Mouse (Mus musculus) forebrain, embryonic 12.5 days (tissue): Measurements from ENCODE around the gene Psmb9. TPM values are rescaled to one million over a fixed set of nuclear protein-coding genes. Genes with fewer than 3 reads are reported as not detected.
"Not testable (repeated sequence)": the region's sequence is repeated elsewhere in the genome, so short reads cannot be mapped to it uniquely, and the experiment has no call there.

ENCODE experiments used
- ATAC-seq: fragments of 200-750 bp; cut with Nextera tagmentation; 2 replicates; pipeline ENCODE4 v1.8.0; 2017; ENCODE audit warnings: moderate TSS enrichment; ENCODE audit not compliant: low FRiP score
- H3K27ac ChIP-seq: fragments of 300-500 bp; sonication (generic); 2 replicates; pipeline ENCODE4 v1.5.1; 2016; ENCODE audit warnings: mild to moderate bottlenecking
- H3K27me3 ChIP-seq: fragments of 300-500 bp; sonication (generic); 2 replicates; pipeline ENCODE4 v1.6.1; 2016; ENCODE audit warnings: mild to moderate bottlenecking
- H3K36me3 ChIP-seq: fragments of 300-500 bp; sonication (generic); replicated peaks from 2 replicates; pipeline ENCODE4 v1.6.1; 2016; ENCODE audit warnings: mild to moderate bottlenecking
- H3K4me1 ChIP-seq: fragments of 300-500 bp; sonication (generic); 2 replicates; pipeline ENCODE4 v1.6.1; 2016
- H3K4me2 ChIP-seq: fragments of 300-500 bp; sonication (generic); 2 replicates; pipeline ENCODE4 v1.6.1; 2016; ENCODE audit warnings: mild to moderate bottlenecking, moderate library complexity
- H3K4me3 ChIP-seq: fragments of 300-500 bp; sonication (generic); replicated peaks from 2 replicates; pipeline ENCODE4 v1.5.1; 2016; ENCODE audit warnings: mild to moderate bottlenecking
- H3K9ac ChIP-seq: fragments of 300-500 bp; sonication (generic); 2 replicates; pipeline ENCODE4 v1.6.1; 2016; ENCODE audit warnings: mild to moderate bottlenecking
- H3K9me3 ChIP-seq: fragments of 300-500 bp; sonication (generic); 2 replicates; pipeline ENCODE4 v1.6.1; 2016
- WGBS: fragments of 180-500 bp; shearing (Covaris S2); methylation state at CpG from one replicate; pipeline ENCODE4 v1.1.7; 2016; 5-methylcytosine and 5-hydroxymethylcytosine counted together
- polyA plus RNA-seq: library from polyadenylated mRNA; unstranded; fragments of >200 nt; fragmentation: Nextera tagmentation; extraction: Ambion mirVana; gene quantifications from 2 replicates; pipeline ENCODE4 v1.2.1, GENCODE M21; 2016

Gene Psmb9
- 0.78 and 1.1 TPM in 2 replicates for polyA plus RNA-seq

DNA sequence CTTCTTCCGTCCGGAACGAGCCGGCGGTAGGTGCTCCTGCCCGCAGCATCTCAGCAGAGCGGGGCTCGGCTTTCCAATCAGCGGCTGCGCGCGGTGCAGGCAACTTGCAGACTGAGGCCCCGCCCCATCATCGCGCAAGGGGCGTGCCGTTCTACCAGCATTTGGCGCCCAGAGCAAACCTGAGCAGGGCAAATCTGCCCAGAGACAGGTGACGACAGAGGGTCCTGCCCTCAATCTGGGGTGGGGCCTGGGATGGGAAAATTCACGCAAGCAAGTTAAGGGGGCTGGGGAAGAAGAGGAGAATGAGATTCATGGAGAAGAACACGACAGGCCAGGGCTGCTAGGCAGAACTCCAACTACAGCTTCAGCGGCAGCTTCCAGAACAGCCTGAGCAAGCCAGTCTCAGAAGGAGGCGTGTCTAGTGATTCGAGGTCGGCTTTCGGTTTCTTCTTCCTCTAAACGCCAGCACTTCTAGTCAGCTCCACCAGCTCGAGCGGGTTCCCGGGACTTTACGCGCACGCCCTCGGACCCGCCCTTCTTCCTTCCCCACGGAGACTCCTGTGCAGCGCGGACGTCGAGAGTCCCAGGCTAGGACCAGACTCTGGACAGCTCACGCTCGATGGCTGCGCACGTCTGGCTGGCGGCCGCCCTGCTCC is at the start of gene Psmb9, which contains the start of gene Tap1:
TSS of gene Psmb9 (minus strand) at position 504 of the 656 bp plus-strand sequence.
TSS of gene Tap1 (plus strand) at position 293 of the 656 bp plus-strand sequence.
- Histone ChIP-seq H3K4me1 (peaks cover 18% of the 10 kb centered on the region), H3K4me2 (peak within 1 kb of the TSS; percentile 76), H3K27ac (no peak within 1 kb of the TSS), H3K36me3 (no peaks in the 10 kb centered on the region), H3K27me3 (peaks cover 89% of the 10 kb centered on the region), H3K9me3 (no peaks in the 10 kb centered on the region), H3K9ac (peak within 1 kb of the TSS; percentile 44), H3K4me3 (peak within 1 kb of the TSS; percentile 45)
- peak; percentile 98 for ATAC-seq
- under 1% methylated on average over 46 of the region's 46 CpGs for WGBS

DNA sequence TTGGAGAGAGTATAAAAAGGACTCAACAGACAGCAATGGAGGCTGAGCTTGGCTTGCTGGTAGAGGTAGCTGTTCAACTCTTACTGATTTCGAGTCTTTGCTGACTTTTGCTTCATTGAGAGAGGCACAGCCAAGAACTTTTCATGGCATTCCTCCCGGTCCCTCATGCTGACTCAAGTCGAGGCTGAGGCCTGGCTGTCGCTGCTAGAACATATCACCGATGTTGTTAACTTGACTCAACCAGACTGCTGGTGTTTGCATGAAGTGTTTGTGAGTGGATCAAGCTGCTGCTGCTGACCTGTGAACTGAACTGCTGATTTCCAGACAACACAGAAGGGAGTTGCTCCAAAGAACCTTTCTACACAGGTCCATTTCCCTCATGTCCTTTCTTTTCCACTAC is 49.1 kb upstream of the Psmb9 start:
- 77% methylated on average over 5 of the region's 5 CpGs for WGBS
- no peak for ATAC-seq
- H3K4me3 ChIP-seq, result no peak overlapping the region
- H3K9ac ChIP-seq, result no peak overlapping the region
- no peak overlapping the region for H3K4me2 ChIP-seq
- no peaks in the 10 kb centered on the region for H3K36me3 ChIP-seq
- H3K27me3 ChIP-seq, result no peaks in the 10 kb centered on the region
- no peaks in the 10 kb centered on the region for H3K4me1 ChIP-seq
- no peaks in the 10 kb centered on the region for H3K9me3 ChIP-seq
- H3K27ac ChIP-seq, result no peak overlapping the region

DNA sequence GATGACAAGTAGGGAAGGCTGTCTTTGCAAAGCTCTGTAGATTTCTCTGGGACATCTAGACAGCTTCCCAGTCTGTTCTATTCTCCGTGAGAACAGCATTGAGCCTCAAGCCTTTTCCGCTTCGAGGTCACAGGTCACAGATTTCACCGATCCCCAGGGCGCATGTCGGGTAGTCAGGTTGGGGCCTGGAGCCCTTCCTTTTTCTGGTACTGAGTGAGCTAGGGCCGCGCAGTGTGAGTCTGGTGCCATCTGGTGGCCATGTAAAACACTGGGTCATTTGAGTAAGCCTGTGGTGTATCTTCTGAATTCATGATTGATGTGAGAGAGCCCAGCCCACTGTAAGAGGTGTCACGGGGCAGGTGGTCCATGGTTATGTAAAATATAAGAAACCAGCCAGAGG is 47.4 kb upstream of the Psmb9 start:
- Histone ChIP-seq H3K4me3 (no peak overlapping the region), H3K36me3 (no peaks in the 10 kb centered on the region), H3K4me1 (no peaks in the 10 kb centered on the region), H3K27ac (no peak overlapping the region), H3K27me3 (no peaks in the 10 kb centered on the region), H3K4me2 (no peak overlapping the region), H3K9me3 (no peaks in the 10 kb centered on the region), H3K9ac (no peak overlapping the region)
- ATAC-seq, result no peak
- WGBS, result 53% methylated on average over 9 of the region's 9 CpGs

DNA sequence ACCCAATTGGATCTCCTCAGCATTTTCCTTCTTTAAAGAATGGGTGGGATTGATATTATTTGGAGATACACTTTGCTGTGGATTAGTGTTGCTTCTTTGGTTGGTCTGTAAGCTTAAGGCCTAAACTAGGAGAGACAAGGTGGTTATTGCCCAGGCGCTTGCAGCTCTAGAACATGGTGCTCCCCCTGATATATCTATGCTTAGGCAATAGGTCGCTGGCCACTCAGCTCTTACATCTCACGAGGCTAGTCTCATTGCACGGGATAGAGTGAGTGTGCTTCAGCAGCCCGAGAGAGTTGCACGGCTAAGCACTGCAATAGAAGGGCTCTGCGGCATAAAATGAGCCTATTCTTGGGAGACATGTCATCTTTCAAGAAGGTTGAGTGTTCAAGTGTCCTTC is 44.5 kb upstream of the Psmb9 start:
- WGBS, result 84% methylated on average over 5 of the region's 7 CpGs
- not testable (repeated sequence) for H3K27ac ChIP-seq, H3K4me2 ChIP-seq, H3K36me3 ChIP-seq, H3K27me3 ChIP-seq, H3K4me3 ChIP-seq, ATAC-seq, H3K4me1 ChIP-seq, H3K9ac ChIP-seq, H3K9me3 ChIP-seq

DNA sequence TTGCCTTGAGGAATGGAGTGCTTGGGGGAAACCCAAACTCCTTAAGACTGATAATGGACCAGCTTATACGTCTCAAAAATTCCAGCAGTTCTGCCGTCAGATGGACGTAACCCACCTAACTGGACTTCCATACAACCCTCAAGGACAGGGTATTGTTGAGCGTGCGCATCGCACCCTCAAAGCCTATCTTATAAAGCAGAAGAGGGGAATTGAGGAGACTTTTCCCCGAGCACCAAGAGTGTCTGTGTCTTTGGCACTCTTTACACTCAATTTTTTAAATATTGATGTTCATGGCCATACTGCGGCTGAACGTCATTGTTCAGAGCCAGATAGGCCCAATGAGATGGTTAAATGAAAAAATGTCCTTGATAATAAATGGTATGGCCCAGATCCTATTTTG is 43.4 kb upstream of the Psmb9 start:
- H3K4me2 ChIP-seq, ATAC-seq, H3K9ac ChIP-seq, H3K27me3 ChIP-seq, H3K27ac ChIP-seq, H3K4me3 ChIP-seq, H3K36me3 ChIP-seq, H3K9me3 ChIP-seq, H3K4me1 ChIP-seq: not testable (repeated sequence)
- WGBS, result 94% methylated on average over 9 of the region's 9 CpGs

DNA sequence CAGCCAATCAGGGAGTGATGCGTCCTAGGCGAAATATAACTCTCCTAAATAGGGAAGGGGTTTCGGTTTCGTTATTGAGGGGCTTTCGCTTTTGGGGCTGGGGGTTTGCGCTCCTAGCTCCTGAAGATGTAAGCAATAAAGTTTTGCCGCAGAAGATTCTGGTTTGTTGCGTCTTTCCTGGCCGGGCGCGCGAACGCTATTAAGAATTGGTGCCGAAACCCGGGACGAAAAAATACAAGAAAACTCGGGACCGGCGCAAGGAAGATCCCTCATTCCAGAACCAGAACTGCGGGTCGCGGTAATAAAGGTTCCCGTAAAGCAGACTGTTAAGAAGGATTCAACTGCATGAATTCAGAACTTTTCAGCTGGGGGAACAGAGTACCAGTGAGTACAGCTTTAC is 38.3 kb upstream of the Psmb9 start:
- not testable (repeated sequence) for H3K27ac ChIP-seq, H3K4me1 ChIP-seq, H3K36me3 ChIP-seq, H3K27me3 ChIP-seq, H3K9me3 ChIP-seq, ATAC-seq, H3K9ac ChIP-seq, H3K4me3 ChIP-seq, H3K4me2 ChIP-seq
- WGBS, result 97% methylated on average over 16 of the region's 23 CpGs

DNA sequence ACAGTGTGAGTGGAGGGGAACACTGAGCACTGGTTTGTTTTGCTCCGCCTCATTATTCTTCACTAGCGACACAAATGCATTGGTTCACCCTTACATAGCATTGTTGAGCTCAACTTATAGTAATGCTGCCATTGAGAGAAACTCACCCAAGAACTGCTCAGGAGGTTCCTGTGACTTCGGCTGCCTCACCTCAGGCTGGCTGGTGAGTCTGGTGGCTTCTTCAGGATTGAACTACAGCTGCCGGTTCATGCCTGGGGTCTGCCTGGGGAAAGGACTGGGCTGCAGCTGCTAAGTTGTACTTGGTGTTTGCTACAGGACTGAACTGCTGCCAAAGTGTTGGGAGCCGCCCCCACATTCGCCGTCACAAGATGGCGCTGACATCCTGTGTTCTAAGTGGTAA is 37.9 kb upstream of the Psmb9 start:
- Histone ChIP-seq H3K36me3 (no peaks in the 10 kb centered on the region), H3K4me3 (no peak overlapping the region), H3K9me3 (peaks cover 5% of the 10 kb centered on the region; the same call in 1 of the 2 replicates), H3K9ac (no peak overlapping the region), H3K27me3 (no peaks in the 10 kb centered on the region), H3K4me1 (no peaks in the 10 kb centered on the region), H3K4me2 (no peak overlapping the region), H3K27ac (no peak overlapping the region)
- ATAC-seq, result no peak
- 97% methylated on average over 8 of the region's 8 CpGs for WGBS

DNA sequence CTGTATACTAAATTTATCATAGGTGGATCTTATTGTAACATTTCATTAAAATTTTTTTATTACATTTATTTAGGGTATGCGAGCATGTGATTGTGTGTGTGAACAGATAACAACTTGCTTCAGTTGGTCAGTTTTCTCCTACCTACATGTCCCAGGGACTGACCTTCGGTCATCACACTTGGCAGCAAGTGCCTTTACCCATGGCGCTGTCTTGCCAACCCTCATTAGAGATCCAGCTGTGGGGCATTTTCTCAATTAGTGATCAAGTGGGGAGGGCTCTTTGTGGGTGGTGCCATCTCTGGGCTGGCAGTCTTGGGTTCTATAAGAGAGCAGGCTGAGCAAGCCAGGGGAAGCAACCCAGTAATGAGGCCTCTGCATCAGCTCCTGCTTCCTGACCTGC is 37.3 kb upstream of the Psmb9 start:
- no peak for ATAC-seq
- H3K27me3 ChIP-seq, result no peaks in the 10 kb centered on the region
- H3K4me2 ChIP-seq, result no peak overlapping the region
- H3K9me3 ChIP-seq, result peaks cover 5% of the 10 kb centered on the region; the same call in 1 of the 2 replicates
- H3K9ac ChIP-seq, result no peak overlapping the region
- H3K36me3 ChIP-seq, result no peaks in the 10 kb centered on the region
- H3K4me3 ChIP-seq, result no peak overlapping the region
- no peak overlapping the region for H3K27ac ChIP-seq
- WGBS, result 91% methylated on average over 3 of the region's 3 CpGs
- H3K4me1 ChIP-seq, result no peaks in the 10 kb centered on the region

DNA sequence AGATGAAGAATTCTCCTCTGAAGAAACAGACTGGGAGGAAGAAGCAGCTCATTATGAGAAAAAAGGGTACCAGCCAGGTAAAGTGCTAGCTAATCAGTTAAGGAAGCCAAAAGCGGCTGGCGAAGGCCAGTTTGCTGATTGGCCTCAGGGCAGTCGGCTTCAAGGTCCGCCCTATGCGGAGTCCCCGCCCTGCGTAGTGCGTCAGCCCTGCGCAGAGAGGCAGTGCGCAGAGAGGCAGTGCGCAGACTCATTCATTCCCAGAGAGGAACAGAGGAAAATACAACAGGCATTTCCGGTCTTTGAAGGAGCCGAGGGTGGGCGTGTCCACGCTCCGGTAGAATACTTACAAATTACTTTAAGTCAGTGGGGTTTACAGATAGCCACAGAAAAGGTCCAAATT is 32.8 kb upstream of the Psmb9 start:
- H3K4me1 ChIP-seq, H3K4me3 ChIP-seq, H3K36me3 ChIP-seq, H3K9me3 ChIP-seq, H3K27me3 ChIP-seq, H3K27ac ChIP-seq, H3K4me2 ChIP-seq, H3K9ac ChIP-seq, ATAC-seq: not testable (repeated sequence)
- WGBS, result 95% methylated on average over 7 of the region's 16 CpGs

DNA sequence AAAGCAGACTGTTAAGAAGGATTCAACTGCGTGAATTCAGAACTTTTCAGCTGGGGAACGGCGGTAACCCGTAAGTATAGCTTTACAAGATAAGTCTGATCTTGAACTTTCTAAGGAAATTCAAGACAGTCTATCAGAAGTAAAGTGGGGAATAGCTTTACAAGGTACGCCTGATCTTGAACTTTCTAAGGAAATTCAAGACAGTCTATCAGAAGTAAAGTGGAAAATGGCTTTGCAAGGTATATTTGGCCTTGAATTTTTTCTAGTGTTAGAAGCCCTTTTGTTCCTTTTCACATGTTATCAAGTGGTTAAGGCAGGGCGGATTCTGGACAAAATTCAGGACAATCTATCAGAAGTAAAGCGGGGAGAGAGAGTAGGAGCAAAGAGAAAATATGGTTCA is 32.2 kb upstream of the Psmb9 start:
- H3K9ac ChIP-seq, H3K4me1 ChIP-seq, H3K4me3 ChIP-seq, ATAC-seq, H3K9me3 ChIP-seq, H3K4me2 ChIP-seq, H3K27ac ChIP-seq, H3K36me3 ChIP-seq: not testable (repeated sequence)
- peaks cover 11% of the 10 kb centered on the region for H3K27me3 ChIP-seq
- 95% methylated on average over 4 of the region's 7 CpGs for WGBS

DNA sequence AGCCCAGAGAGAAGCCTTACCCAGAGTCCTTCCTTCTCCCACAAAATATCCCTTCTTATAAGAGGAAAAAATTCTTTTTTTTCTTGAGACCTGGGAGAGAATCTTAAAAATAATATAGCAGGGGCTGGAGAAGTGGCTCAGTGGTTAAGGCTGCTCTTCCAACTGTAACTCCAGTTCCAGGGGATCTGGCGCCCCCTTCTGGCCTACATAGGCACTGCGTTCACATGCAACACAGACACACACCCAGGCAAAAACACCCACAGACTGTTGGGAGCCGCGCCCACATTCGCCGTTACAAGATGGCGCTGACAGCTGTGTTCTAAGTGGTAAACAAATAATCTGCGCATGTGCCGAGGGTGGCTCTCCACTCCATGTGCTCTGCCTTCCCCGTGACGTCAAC is 31.5 kb upstream of the Psmb9 start:
- H3K27me3 ChIP-seq, result peaks cover 18% of the 10 kb centered on the region
- 89% methylated on average over 9 of the region's 11 CpGs for WGBS
- not testable (repeated sequence) for ATAC-seq, H3K27ac ChIP-seq, H3K9ac ChIP-seq, H3K4me3 ChIP-seq, H3K4me2 ChIP-seq, H3K36me3 ChIP-seq, H3K9me3 ChIP-seq, H3K4me1 ChIP-seq

DNA sequence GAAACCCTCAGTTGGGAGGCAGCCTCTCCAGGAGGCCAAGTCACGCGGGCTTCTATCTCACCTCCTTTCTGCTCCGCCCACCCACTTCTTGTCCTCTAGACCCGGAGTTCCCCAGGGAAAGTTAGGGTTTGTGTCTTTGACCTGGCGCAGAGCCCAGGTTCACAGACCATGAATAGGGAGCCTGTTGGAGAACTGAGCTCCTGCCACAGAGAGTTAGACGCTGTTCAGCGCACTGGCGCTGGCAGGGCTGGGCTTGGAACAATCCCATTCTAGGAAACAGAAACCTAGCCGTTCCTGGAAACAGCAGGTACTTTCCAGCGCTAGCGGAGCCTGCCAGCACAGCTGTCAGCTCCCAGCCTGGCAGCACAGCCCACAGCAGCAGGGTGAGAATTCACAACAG is 31.1 kb upstream of the Psmb9 start:
- no peaks in the 10 kb centered on the region for H3K36me3 ChIP-seq
- 84% methylated on average over 11 of the region's 11 CpGs for WGBS

DNA sequence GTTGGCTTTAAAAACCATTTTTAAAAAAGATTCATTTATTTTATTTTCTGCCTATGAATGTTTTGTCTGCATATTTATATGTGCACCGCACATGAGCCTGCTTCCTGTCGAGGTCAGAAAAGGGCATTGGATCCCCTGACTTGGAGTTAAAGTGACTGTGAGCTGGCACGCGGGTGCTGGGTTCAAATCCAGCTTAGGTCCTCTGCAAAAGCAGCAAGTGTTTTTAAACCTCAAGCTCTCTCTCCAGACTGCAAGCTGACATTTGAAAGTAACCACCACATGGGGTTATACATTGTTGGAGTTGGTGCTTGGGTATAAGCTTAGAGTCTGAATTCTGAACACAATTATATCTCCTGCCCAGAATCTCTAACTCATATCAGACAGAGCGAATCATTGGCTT is 30.4 kb upstream of the Psmb9 start:
- Histone ChIP-seq H3K4me1 (no peaks in the 10 kb centered on the region), H3K4me2 (no peak overlapping the region), H3K27ac (no peak overlapping the region), H3K9me3 (no peaks in the 10 kb centered on the region), H3K36me3 (no peaks in the 10 kb centered on the region), H3K9ac (no peak overlapping the region), H3K4me3 (no peak overlapping the region), H3K27me3 (peaks cover 29% of the 10 kb centered on the region)
- ATAC-seq, result no peak
- 90% methylated on average over 5 of the region's 5 CpGs for WGBS

More for the DNA sequence above, 31.1 kb upstream of the Psmb9 start:
- H3K4me3 ChIP-seq, result no peak overlapping the region
- no peaks in the 10 kb centered on the region for H3K9me3 ChIP-seq
- H3K27me3 ChIP-seq, result peaks cover 23% of the 10 kb centered on the region
- H3K4me2 ChIP-seq, result no peak overlapping the region
- no peaks in the 10 kb centered on the region for H3K4me1 ChIP-seq
- no peak for ATAC-seq
- H3K27ac ChIP-seq, result no peak overlapping the region
- no peak overlapping the region for H3K9ac ChIP-seq
